Mouse (Mus musculus): Measurements from ENCODE around the gene Dip2b.

GRCm38 (mm10) chr15:100139665-100140064 lies 101.2 kb downstream of the Dip2b start:
- TF ChIP-seq CTCF (IDR thresholded peaks at IDR 0.05; ENCODE audit: control insufficient read depth, insufficient read depth, insufficient replicate concordance, low read depth, low read length), result no peak
- TF ChIP-seq POLR2A (IDR thresholded peaks at IDR 0.05; ENCODE audit: control insufficient read depth, low read depth, low read length), result no peak
